Mouse (Mus musculus) frontal cortex, adult 2 months (tissue): Measurements from ENCODE around the gene Supt6. TPM values are rescaled to one million over a fixed set of nuclear protein-coding genes. Genes with fewer than 3 reads are reported as not detected.
A peak's percentile ranks its signal among the peaks of the same experiment; 100 is the strongest.
"Not testable (repeated sequence)": the region's sequence is repeated elsewhere in the genome, so short reads cannot be mapped to it uniquely, and the experiment has no call there.

Experiments
- DNase-seq, 2 experiments: peaks; one replicate each; pipeline ENCODE4 v3.0.0; 2022; ENCODE audit warnings: low spot score in 1 of 2; ENCODE audit errors: extremely low spot score in 1 of 2
- polyA plus RNA-seq: library from polyadenylated mRNA; depleted of rRNA; stranded (reverse); fragments of >200 nt; gene quantifications from 2 replicates; pipeline ENCODE4 v1.2.3, GENCODE M21; 2012; rRNA removed

Supt6 gene
- polyA plus RNA-seq, result 45.4 and 48.7 TPM in 2 replicates

DNA sequence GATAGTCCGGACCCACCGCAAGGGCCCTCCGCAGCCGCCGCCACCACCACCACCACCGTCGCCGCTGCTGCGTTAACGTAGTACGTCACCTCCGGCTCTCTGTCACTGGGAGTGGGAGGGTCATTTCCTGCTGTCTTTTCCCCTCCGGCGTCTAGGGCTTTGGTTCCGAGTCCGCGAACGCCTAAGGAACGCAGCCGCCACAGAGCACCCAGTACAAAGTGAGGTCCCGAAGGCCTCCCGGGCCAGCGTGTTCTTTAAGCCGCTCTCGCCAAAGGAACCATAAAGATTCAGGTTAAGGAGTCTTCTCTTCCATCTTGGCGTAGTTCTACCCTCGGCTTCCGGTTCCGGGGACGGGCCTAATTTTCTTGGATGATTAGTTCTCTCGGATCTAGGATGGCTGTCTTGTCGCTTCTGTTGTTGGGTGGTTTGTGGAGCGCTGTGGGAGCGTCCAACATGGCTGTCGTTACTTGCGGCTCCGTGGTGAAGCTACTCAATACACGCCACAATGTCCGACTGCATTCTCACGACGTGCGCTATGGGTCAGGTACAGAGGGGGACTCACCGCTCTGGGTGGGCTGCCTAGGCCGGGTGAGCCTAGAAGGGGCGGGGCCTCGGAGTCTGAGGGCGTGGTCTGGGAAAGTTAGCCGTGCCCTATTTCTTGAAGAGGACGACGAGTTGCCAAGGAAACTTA lies at the start of gene Supt6, which contains the start of gene Sdf2:
Gene Supt6, minus strand, starts transcription at position 361 of the 691 bp plus-strand sequence.
Gene Sdf2, plus strand, starts transcription at position 120 of the 691 bp plus-strand sequence.
- DNase-seq, result peak; percentile 77 to 89

DNA sequence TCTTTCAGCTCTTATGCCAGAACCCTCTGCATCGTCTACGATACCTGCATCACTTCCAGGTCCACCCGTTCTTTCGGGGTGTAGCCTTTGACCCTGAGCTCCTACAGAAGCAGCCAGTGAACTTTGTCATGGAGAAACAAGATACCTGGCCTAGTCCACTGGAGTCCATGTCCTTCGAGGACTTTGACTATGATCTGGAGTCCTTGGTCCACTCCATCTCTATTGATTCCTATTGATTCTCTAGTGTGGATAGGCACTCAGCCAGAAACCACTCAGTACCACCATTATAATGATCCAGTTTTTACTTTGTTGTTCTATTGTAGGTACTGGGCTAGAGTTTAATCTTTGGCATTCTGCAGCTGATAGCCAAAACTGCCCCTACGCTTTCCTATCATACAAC lies 48.8 kb upstream of the Supt6 start:
- no peak for DNase-seq

DNA sequence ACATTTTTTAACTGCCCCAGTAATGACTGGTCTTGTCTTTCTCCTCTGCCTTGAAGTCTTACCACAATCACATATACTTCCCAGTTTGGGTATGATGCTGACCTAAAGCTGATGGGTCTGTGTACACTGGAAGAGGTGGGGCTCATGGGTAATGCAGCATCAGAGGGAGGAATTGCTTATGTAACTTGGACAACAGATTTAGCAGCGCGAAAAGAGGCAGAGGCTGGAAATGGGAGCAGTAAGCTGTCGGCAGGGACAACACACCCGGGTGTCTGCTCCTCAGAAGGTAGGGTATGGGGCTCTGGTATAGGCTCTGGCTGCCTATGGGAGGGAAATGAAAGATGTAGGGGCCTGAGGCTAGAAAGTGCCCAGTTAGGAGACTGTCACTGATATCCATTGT lies 44.9 kb upstream of the Supt6 start, which contains the start of gene BC030499:
Gene BC030499, plus strand, starts transcription at position 188 of the 400 bp plus-strand sequence.
- peak; percentile 17 to 64 for DNase-seq

DNA sequence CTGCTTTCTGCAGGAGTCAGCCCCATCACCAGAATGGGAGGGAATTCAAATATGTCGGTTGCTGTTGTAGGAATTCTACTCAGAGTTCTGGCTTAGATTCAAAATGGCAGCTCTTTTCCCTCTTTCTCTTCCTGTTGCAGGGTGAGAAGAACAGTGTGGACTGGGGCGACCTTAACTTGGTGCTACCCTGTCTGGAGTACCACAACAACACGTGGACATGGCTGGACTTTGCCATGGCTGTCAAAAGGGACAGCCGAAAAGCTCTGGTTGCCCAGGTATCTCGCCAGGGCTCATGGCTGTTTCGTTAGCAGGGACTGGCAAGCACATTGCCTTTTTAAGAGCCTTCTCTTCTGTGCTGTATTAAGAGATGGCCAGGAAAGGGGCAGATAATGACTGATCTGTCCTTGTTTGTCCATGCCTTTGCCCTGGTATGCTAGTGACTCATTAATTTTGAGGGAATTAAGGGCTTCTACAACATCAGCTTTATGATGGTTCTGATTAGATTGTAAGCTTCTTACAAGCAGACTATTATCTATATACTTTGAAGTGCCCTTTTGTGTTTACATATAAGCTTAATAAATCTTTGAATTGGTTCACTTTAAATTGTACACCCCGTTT lies 43.5 kb upstream of the Supt6 start:
- no peak for DNase-seq

DNA sequence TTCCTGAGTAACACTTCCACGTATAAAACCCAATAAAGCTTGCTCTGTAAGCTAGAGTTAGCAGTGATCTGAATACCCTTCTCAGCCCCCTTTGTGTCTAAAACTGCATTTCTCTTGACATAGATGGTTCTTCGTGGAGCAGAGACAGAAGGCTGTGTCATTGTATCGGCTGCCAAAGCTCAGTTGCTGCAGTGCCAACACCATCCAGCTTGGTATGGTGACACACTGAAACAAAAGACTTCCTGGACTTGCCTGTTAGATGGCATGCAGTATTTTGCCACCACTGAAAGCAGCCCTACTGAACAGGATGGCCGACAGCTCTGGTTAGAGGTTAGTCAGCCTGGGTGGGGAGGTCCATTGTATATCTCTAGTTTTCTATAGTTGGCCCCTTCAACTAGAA lies 33.8 kb upstream of the Supt6 start:
- DNase-seq, result no peak

DNA sequence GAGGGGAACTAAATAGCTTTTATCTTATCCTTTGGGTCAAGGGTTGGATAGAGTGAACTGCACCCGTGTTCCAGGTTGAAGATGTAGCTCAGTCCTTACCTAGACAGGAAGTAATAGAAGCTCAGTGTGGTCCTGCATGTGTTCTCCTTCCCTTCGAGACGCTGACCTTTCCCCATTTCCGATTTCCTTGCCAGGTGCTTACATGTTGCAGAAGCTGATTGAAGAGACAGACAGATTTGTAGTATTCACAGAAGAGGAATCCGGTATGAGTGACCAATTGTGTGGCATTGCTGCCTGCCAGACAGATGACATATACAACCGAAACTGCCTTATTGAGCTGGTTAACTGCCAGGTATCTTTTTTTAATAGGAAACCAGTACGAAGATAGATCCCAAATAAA lies 33.1 kb upstream of the Supt6 start:
- no peak for DNase-seq

DNA sequence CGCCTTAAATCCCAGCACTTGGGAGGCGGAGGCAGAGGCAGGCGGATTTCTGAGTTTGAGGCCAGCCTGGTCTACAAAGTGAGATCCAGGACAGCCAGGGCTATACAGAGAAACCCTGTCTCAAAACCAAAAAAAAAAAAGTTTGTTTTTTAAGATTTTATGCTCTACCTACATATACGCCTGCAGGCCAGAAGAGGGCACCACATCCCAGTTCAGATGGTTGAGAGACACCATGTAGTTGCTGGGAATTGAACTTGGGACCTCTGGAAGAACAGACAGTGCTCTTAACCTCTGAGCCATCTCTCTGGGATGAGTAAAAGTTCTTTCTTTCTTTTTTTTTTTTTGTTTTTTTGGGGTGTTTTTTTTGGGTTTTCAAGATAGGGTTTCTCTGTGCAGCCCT lies 30.4 kb upstream of the Supt6 start:
- not testable (repeated sequence) for DNase-seq

DNA sequence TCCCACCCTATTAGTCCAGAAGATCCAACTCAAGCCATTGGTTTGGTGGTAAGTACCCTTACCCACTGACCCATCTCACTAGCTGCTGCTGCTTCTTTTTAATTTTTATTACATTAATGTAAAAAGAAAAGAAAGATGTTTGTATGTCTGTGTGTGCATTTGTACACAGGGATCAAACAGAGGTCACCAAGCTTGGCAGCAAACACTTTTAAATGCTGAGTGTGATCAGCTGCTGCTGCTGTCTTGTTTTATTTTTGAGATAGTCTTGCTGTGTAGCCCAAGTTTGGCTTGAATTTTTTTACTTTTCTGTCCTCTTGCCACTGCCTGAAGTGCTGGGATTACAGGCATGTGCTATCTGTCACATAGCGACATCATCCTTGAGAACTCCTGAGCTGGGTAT lies 29.8 kb upstream of the Supt6 start:
- DNase-seq, result no peak

DNA sequence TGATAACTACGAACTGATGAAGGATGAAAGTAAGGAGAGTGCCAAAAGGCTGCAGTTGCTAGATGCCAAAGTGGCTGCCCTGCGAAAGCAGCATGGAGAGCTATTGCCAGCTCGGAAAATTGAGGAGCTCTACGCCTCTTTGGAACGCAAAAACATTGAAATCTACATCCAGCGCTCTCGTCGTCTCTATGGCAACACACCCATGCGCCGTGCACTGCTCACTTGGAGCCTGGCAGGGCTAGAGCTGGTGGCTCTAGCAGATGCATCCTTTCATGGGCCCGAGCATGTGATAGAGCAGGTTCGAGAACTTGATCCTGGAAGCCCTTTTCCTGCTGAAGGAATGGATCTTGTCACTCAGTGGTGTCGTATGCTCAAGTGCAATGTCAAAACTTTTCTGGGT lies 26.2 kb upstream of the Supt6 start:
- DNase-seq, result peak; percentile 64 to 81

DNA sequence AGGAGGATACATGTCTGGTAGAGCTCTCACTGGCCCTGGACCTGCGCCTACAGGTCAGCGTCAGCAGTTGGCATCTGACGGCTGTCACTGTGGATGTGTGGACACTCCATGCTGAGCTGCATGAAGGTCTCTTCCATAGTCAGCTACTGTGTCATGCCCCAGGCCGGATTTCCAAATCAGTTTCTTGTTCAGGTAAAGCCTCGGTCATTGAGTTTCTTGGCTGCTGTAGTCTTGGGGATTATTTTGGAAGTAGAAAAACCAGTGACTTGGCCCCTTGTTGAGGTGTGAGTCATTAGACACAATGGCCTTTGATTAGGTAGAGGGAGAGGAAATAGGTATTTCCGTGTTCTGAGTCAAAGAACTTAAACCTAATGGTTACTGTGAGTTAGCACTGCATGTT lies 19.8 kb upstream of the Supt6 start:
- DNase-seq, result no peak

DNA sequence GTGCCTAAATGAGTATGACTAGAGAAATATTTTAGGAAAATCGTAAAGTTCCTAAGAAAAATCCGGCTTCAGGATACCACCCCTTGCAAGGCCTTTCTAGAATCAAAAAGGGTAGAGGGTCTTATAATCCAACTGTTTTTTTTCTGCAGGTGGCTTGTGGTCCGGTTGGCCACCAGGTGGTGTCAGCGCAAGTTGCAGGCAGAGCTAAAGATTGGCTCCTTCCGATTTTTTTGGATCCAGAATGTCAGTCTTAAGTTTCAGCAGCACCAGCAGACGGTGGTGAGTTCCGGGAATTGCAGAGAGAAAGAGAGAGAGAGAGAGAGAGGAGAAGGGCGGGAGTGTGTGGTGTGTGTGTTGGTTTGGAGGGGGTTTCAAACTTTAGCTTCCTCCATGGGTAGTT lies 16.8 kb upstream of the Supt6 start:
- peak; percentile 12 to 63 for DNase-seq

DNA sequence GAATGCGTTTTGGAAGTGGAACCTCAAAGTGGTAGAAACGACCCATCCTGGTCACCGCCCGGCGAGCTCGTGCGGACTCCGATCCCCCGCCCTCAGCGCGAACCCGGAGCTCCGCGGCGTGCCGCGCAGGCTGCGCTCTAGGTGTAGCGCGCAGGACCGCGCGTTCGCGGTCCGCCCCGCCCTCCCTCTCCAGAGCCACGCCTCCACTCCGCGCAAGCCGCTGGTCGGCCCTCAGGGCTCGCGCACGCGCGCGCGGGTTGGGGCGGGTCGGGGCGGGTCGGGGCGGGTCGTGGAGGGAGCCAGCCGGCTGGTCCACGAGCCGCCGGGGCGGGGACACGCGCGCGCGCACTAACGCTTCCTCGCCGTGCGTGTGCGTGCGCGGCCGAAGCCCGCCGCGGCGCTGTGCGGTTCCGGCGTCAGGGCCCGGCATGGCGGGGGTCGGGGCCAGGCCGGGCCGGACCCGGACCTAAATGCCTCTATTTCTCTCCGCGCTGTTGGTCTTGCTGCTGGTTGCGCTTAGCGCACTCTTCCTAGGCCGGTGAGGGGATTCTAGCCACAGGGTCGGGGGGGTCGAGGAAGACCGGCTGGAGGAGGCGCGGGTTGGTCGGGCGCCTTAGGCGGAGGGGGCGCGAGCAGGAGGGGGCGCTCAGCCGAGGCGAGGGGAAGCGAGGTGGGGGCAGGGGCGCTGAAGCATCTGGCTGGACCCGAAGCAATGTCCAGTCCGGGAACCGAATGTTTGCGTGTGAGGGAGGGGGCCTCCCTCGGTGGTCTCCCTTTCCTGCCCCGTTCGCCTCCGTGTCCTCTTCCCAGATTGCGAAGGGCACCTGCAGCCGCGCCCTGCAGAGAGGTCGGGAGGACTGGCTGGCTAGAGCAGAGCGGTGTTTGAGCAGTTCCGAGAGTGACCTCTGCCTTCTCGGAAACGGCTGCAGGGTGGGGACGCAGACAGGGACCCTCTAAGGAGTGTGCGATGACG lies 15.9 kb upstream of the Supt6 start, which contains the start of gene 2610507B11Rik:
Gene 2610507B11Rik, plus strand, starts transcription at position 373 of the 973 bp plus-strand sequence.
- DNase-seq, result peak; percentile 44 to 88

DNA sequence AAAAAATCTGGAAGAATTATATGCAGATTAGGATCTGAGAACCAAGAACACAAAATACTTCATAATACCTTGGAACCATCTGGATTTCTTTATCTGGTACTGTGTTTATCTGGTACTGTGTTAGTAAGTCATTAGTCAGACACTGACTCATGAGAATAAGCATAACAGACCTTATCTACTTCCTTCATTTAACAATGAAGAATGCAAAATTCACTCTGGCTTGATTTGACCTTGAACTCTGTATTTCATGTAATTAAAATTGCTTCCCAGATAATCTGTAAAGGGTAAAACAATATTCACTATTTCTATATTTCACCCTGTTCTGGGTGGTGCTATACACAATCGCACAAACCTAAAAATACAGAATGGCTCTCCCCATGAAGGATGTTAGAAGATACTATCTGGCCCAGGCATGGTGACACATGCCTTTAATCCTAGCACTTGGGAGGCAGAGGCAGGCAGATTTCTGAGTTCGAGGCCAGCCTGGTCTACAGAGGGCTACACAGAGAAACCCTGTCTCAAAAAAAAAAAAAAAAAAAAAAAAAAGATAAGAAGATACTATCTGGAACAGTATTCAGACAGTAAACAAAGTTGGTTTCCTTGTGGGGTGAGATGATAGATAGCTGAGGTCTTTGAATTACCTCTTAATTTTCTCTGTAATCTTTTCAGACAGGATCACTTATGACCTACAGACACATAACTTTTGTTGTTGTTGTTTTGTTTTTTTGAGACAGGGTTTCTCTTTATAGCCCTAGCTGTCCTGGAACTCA lies 14.9 kb upstream of the Supt6 start:
- no peak for DNase-seq

DNA sequence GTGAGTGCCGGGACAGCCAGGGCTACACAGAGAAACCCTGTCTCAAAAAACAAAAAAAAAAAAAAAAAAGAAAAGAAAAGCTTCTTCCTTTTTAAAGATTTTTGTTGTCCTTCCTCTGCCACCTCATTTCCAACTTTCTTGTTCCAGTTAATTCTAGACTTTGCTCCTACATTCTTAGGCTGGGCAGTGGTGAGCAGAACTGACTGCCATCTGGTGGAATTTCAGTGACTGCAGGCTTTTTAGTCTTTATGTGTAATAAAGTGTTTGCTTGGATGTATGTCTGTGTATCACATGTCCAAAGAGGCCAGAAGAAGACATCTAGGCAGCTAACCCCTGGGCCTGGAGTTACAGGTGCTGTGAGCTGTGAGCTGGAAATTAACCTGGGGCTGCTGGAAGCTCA lies 10.8 kb upstream of the Supt6 start:
- no peak for DNase-seq

DNA sequence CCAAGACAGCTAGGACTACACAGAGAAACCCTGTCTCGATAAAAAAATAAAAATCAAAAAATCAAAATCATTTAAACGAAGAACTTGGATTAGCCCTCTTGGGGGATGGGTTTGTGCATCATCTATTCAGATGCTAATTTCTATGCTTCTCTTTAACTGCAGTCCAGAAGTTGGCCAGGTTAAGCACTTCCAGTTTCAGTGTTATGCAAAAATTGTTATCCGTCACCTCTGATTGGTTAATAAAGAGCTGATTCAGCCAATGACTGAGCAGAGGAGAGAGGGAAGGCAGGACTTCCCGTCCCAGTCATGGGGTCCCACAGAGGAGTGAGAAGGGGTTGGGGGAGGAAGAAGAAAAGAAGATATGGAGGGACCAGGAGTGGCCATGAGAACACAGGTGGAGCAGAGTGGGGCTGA lies 1.9 kb upstream of the Supt6 start:
- DNase-seq, result no peak

DNA sequence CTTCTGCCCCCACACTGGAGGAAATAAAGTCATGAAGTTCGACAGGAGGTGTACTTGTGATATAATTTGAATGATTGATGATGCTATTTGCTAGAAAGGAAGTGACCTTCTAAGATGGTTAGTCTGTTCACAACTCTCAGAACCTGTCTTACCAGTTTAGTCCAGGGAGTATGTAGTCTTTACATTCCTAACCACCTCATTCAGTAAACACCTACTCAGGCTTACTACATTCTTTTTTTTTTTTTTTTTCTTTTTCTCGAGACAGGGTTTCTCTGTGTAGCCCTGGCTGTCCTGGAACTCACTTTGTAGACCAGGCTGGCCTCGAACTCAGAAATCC lies 1.2 kb upstream of the Supt6 start:
- no peak for DNase-seq

DNA sequence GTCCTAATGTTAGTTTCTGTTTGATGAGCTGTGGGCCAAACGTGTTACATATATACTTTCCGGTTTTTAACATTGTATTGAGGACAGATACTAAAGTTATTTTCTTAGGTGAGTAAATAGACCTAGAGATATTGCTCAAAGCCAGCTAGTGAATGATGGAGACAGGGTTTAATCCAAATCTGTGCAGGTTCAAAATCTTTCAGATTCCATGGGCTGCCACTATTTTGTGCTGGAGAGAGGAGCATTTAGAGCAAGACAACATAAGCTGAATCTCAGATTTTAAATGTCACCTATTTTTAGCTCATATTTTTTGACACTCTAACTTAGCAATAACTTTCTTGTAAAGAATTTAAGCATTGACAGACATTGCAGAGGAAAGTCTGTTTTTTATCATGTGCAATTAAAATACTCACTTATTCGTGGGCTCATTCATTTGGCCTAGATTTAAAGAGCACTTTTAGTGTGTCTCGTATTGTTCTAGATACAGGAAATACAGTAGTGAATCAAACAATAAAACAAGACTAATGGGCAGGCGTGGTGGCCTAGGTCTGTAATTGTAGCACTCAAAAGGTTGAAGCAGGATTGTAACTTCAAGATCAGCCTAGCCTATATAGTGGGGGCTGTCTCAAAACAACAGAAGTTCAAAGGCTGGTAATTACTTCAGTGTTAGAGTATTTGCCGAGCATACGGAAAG lies 678 bp upstream of the Supt6 start:
- no peak for DNase-seq

DNA sequence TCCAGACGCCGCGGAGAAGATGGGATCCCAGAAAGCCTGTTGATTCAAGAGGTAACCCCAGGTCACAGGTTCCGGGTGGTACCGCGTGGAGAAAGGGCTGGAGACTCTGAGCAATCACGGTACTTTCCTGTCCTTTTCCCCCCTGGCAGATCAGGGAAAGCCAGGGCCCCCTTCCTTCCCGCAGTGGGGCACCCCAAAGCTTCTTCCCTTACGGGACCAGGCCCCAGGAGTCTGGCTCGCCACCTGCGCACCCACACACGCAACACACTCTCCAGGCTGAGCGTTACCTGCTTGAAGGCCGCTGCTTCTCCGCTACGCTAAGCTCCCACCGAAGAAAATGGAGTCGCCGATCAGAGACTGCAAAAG lies 543 bp downstream of the Supt6 start:
- no peak for DNase-seq

DNA sequence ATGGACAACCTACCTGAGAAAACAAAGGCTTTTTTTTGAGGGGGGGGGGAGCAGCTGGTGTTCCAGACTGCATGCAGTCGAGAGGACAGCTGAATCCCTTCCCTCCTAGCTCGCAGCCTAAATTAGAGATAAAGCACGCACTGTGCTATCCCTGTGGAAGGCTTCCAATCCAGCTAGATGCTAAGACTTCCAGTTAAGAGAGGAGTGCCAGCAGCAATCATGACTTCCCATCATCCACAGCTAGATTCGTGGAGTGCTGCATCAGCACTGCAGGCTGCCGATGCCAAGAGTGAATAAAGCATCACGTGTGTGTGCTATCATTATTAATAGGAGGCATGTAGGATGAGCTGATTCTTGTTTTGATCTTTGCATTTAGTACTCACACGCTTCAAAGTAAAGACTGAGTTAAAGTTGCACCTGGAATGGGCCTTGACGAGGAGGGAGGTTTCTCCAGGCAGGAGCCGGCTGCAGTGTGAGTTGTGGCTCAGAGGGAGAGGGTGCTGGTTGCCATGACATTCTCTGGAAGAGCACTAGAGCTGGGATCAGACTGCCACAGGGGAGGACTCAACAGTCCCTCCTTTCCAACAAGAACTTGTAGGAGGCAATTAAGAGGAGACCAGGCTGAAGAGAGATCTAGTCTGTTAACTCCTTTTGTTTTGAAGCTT lies 5.5 kb downstream of the Supt6 start:
- peak; percentile 59 to 68 for DNase-seq
